Mouse (Mus musculus) brain, adult 10 weeks (tissue): Measurements from ENCODE around the gene Gm8922. TPM values are rescaled to one million over a fixed set of nuclear protein-coding genes. Genes with fewer than 3 reads are reported as not detected.

ENCODE experiments used
- polyA plus RNA-seq: library from polyadenylated mRNA; stranded (reverse); fragments of 350-450 nt; fragmentation: Illumina TruSeq; extraction: RNeasy Lipid Tissue Mini Kit (QIAGEN cat#74804); gene quantifications from one replicate; pipeline ENCODE4 v1.2.3, GENCODE M21; 2015; ENCODE audit warnings: low read depth, low replicate concordance

Gene Gm8922
- polyA plus RNA-seq = not detected

GRCm38 (mm10) chr5:11681659-11682058, at the start of gene Gm8922:
Gene Gm8922 (plus strand): TSS chr5:11681959.

Other genes starting within 250 kb of the Gm8922 start
- gene Gm8906, start 179.3 kb upstream of the Gm8922 start, polyA plus RNA-seq = not detected
- gene Gm6460, start 87.0 kb upstream of the Gm8922 start, polyA plus RNA-seq = not detected
- not detected for gene Gm8926, start 88.6 kb downstream of the Gm8922 start, polyA plus RNA-seq
- not detected for gene Gm6465, start 163.6 kb downstream of the Gm8922 start, polyA plus RNA-seq
- not detected for gene 4933402N22Rik, start 236.1 kb downstream of the Gm8922 start, polyA plus RNA-seq